Mouse (Mus musculus): ENCODE measurements around the gene Frmpd3.

DNA sequence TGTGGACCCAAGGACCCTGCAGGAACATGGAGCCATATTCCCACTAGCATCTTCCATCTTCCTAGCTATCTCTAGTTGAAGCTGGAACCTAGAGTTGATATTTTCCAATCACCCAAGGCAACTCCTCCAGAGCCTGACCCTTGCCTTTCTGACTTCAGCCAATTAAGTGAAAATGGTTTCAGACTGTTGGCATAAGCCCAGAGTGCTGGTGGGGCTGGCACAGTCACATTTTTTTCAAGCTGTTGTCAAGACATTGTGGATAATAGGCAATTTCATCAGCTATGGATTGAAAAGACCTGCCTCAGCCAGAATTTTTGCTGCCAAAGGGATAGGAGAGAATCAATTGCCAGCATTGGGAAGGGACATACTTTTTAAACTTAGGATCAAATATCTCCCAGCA, 95.8 kb downstream of the Frmpd3 start:
- TF ChIP-seq CTCF (conservative IDR thresholded peaks at IDR 0.05; ENCODE audit: insufficient read depth, insufficient read length, low read depth, low read length), result no peak
- no peak for TF ChIP-seq POLR2A (IDR thresholded peaks at IDR 0.05; ENCODE audit: low read depth, low read length)
